Mouse (Mus musculus): ENCODE measurements around the gene Zzef1. TPM values are rescaled to one million over a fixed set of nuclear protein-coding genes. Genes with fewer than 3 reads are reported as not detected.

Gene Zzef1
- polyA plus RNA-seq, 1 experiment from 2014 or later, result 5.5 TPM

Small RNAs within 50 kb of the gene (microRNA-seq; reads per million reads assigned to microRNA genes)
- gene Gm44467, result not detected

Other genes starting within 250 kb of the Zzef1 start
- 0.06 TPM in 1 of 2 replicates, not detected in the other for gene Spns3, start 245.7 kb upstream of the Zzef1 start, polyA plus RNA-seq (2016; fragmentation: Nextera tagmentation; extraction: Ambion mirVana)
- 90.6 and 94.0 TPM in 2 replicates for gene Ube2g1, start 188.9 kb upstream of the Zzef1 start, polyA plus RNA-seq (2016; fragmentation: Nextera tagmentation; extraction: Ambion mirVana)
- gene Ankfy1, start 106.2 kb upstream of the Zzef1 start, polyA plus RNA-seq (2016; fragmentation: Nextera tagmentation; extraction: Ambion mirVana), result 24.6 and 29.9 TPM in 2 replicates
- 5.1 and 5.2 TPM in 2 replicates for gene Cyb5d2, start 84 bp upstream of the Zzef1 start, polyA plus RNA-seq (2016; fragmentation: Nextera tagmentation; extraction: Ambion mirVana)
- gene Atp2a3, start 164.9 kb downstream of the Zzef1 start, polyA plus RNA-seq (2016; fragmentation: Nextera tagmentation; extraction: Ambion mirVana), result 1.2 TPM in 2 replicates
- 1.2 TPM in 2 replicates for gene P2rx1, start 202.9 kb downstream of the Zzef1 start, polyA plus RNA-seq (2016; fragmentation: Nextera tagmentation; extraction: Ambion mirVana)
- gene Camkk1, start 222.8 kb downstream of the Zzef1 start, polyA plus RNA-seq (2016; fragmentation: Nextera tagmentation; extraction: Ambion mirVana), result 5.4 and 7.5 TPM in 2 replicates

All from midbrain, embryonic 10.5 days (tissue).